ENCODE assay signal across 8 mouse cellular contexts in the genomic region with DNA sequence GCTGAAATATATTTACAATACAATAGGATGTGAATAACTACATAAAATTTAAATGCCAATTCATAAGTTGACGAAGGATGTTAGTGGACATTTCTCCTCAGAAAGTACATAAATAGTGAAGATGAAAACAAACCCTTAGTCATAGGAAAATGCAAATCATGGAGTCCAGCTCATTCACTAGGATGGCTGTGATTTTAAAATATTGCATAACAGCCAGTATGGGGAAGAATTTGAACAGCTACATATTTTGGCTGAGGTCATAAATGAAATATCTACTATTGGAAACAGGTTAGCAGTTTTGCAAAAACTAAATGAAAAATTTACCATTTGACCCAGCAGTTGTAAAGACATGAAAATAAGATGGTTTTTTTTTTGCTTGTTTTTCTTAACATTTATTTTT. TPM values are rescaled to one million over a fixed set of nuclear protein-coding genes. Genes with fewer than 3 reads are reported as not detected.
DNase-seq lines count a peak whose midpoint lies in the region; ATAC-seq lines count a peak whose summit lies in the region.

No protein-coding gene starts in this region.

- ATAC-seq in lung, embryonic 16.5 days (ENCODE audit: low read depth) = no peak
- no peak for ATAC-seq in limb, embryonic 13.5 days (ENCODE audit: low FRiP score, low read depth)
- no peak for ATAC-seq in stomach, embryonic 16.5 days (ENCODE audit: insufficient read depth, low FRiP score)
- ATAC-seq in megakaryocyte-erythroid progenitor cell, adult 5-6 weeks (replicated peaks; ENCODE audit: low FRiP score, low TSS enrichment, poor library complexity, severe bottlenecking) = no peak

- DNase-seq in lung, postnatal 14 days = no peak
- DNase-seq in forebrain, embryonic 10.5 days (ENCODE audit: extremely low spot score, low spot score) = no peak
- DNase-seq in right cerebral cortex, postnatal 4 days = no peak
- DNase-seq in cerebellum, adult 9-10 months = no peak

- H3K4me1 ChIP-seq in lung, embryonic 16.5 days (replicated peaks; ENCODE audit: control insufficient read depth, insufficient read depth, low read length) = no peaks in the 10 kb centered on the region
- H3K4me1 ChIP-seq in forebrain, embryonic 10.5 days = peaks cover 7% of the 10 kb centered on the region
- H3K4me1 ChIP-seq in limb, embryonic 13.5 days = no peaks in the 10 kb centered on the region
- no peaks in the 10 kb centered on the region for H3K4me1 ChIP-seq in stomach, embryonic 16.5 days (ENCODE audit: control insufficient read depth, insufficient read depth, low read length)

- no peak overlapping the region for H3K27ac ChIP-seq in lung, embryonic 16.5 days (ENCODE audit: low read length)
- H3K27ac ChIP-seq in forebrain, embryonic 10.5 days = peak overlapping the region; percentile 89
- H3K27ac ChIP-seq in limb, embryonic 13.5 days = no peak overlapping the region
- no peak overlapping the region for H3K27ac ChIP-seq in stomach, embryonic 16.5 days (ENCODE audit: low read length)

- no peak overlapping the region for H3K9ac ChIP-seq in lung, embryonic 16.5 days (ENCODE audit: low read length)
- peak overlapping the region; percentile 71 for H3K9ac ChIP-seq in limb, embryonic 13.5 days
- H3K9ac ChIP-seq in stomach, embryonic 16.5 days (ENCODE audit: low read length) = no peak overlapping the region

- H3K4me3 ChIP-seq in lung, embryonic 16.5 days (ENCODE audit: low read length) = peak overlapping the region; percentile 6; the same call in 1 of the 2 replicates
- peak overlapping the region; percentile 67 for H3K4me3 ChIP-seq in forebrain, embryonic 10.5 days
- peak overlapping the region; percentile 58 for H3K4me3 ChIP-seq in limb, embryonic 13.5 days
- H3K4me3 ChIP-seq in stomach, embryonic 16.5 days (replicated peaks; ENCODE audit: low read length) = peak overlapping the region; percentile 55

- 30% methylated on average over 1 of the region's 1 CpGs for WGBS in lung, embryonic 16.5 days
- WGBS in forebrain, embryonic 10.5 days = 39% methylated on average over 1 of the region's 1 CpGs
- WGBS in limb, embryonic 13.5 days = 46% methylated on average over 1 of the region's 1 CpGs
- 26% methylated on average over 1 of the region's 1 CpGs for WGBS in stomach, embryonic 16.5 days

- no peaks in the 10 kb centered on the region for H3K36me3 ChIP-seq in lung, embryonic 16.5 days (ENCODE audit: control insufficient read depth, insufficient read depth, low read length)
- H3K36me3 ChIP-seq in forebrain, embryonic 10.5 days (replicated peaks) = no peaks in the 10 kb centered on the region
- no peaks in the 10 kb centered on the region for H3K36me3 ChIP-seq in limb, embryonic 13.5 days
- H3K36me3 ChIP-seq in stomach, embryonic 16.5 days (ENCODE audit: control insufficient read depth, insufficient read depth, low read length) = no peaks in the 10 kb centered on the region

- H3K27me3 ChIP-seq in lung, embryonic 16.5 days (ENCODE audit: control insufficient read depth, insufficient read depth, low read depth, low read length) = no peaks in the 10 kb centered on the region
- no peaks in the 10 kb centered on the region for H3K27me3 ChIP-seq in forebrain, embryonic 10.5 days (ENCODE audit: poor library complexity, severe bottlenecking)
- H3K27me3 ChIP-seq in limb, embryonic 13.5 days = no peaks in the 10 kb centered on the region
- no peaks in the 10 kb centered on the region for H3K27me3 ChIP-seq in stomach, embryonic 16.5 days (ENCODE audit: control insufficient read depth, insufficient read depth, low read length)

- H3K4me2 ChIP-seq in lung, embryonic 16.5 days (ENCODE audit: low read depth, low read length) = peak overlapping the region; percentile 68; the same call in 1 of the 2 replicates
- H3K4me2 ChIP-seq in limb, embryonic 13.5 days (replicated peaks) = peak overlapping the region; percentile 64
- H3K4me2 ChIP-seq in stomach, embryonic 16.5 days (ENCODE audit: low read depth, low read length) = peak overlapping the region; percentile 57

- no peaks in the 10 kb centered on the region for H3K9me3 ChIP-seq in lung, embryonic 16.5 days (ENCODE audit: control insufficient read depth, low read length)
- H3K9me3 ChIP-seq in forebrain, embryonic 10.5 days = peaks cover 8% of the 10 kb centered on the region; the same call in 1 of the 2 replicates
- peaks cover 6% of the 10 kb centered on the region; the same call in 1 of the 2 replicates for H3K9me3 ChIP-seq in limb, embryonic 13.5 days
- no peaks in the 10 kb centered on the region for H3K9me3 ChIP-seq in stomach, embryonic 16.5 days (replicated peaks; ENCODE audit: control insufficient read depth, low read length)

RNA-seq across cellular contexts. Expression of a gene that starts 0.6 kb away (rescaled TPM):
- polyA plus RNA-seq in lung, embryonic 16.5 days (2015; fragmentation: Nextera tagmentation; extraction: Ambion mirVana) = 14.8 and 17.9 TPM in 2 replicates
- polyA plus RNA-seq in forebrain, embryonic 10.5 days (2016; fragmentation: Nextera tagmentation; extraction: Ambion mirVana) = 13.3 and 13.6 TPM in 2 replicates
- 14.1 and 14.3 TPM in 2 replicates for polyA plus RNA-seq in limb, embryonic 13.5 days (2015; fragmentation: Nextera tagmentation; extraction: Ambion mirVana)
- polyA plus RNA-seq in stomach, embryonic 16.5 days (2015; fragmentation: Nextera tagmentation; extraction: Ambion mirVana) = 11.9 and 13.5 TPM in 2 replicates
- total RNA-seq in megakaryocyte-erythroid progenitor cell, adult 5-6 weeks (2014; fragmentation: Nextera tagmentation) = 26.9 and 48.7 TPM in 2 replicates
- total RNA-seq in megakaryocyte-erythroid progenitor cell, adult 5-6 weeks (2017) = 25.2 and 33.0 TPM in 2 replicates

Comparison
In these comparisons a context has a peak if more than half of its experiments do, and no peak if none do; other contexts are left out.
1. H3K4me3 ChIP-seq: peak in every context shown above with its lines; median percentile 67 in forebrain, embryonic 10.5 days; 58 in limb, embryonic 13.5 days; 55 in stomach, embryonic 16.5 days; 6 in lung, embryonic 16.5 days.